Mouse (Mus musculus) retina, adult 2 months (tissue): Measurements from ENCODE around the gene Lrig2.

ENCODE experiments used
- DNase-seq: peaks from one replicate; pipeline ENCODE4 v3.0.0-alpha.2; 2012; ENCODE audit warnings: low read depth, low spot score

Lrig2 gene

GRCm38 (mm10) chr3:104511538-104512423, at the start of gene Lrig2:
Gene Lrig2 (minus strand): TSS chr3:104511918.
- peak; percentile 95 for DNase-seq

GRCm38 (mm10) chr3:104556624-104557023, 44.9 kb upstream of the Lrig2 start:
- DNase-seq = no peak

DNA sequence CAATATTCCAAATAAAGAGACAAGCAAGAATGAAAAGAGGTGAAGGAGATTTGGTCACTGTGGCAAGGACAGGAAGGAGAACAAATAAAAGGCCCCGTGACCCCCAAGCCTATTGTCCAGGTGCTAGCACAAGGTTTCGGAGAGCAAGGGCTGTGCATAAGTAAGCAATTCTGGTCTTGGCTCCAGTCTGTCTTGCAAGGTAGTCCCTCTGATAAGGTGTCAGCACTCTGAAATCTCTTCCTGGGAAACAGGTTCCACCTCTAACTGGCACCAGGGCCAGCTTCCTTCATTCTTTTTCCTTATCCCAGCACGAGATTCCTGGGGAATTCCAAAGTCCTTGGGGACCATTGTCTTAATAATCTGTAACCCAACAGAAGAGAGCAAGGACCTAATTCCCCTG, 38.9 kb upstream of the Lrig2 start:
- DNase-seq = no peak

DNA sequence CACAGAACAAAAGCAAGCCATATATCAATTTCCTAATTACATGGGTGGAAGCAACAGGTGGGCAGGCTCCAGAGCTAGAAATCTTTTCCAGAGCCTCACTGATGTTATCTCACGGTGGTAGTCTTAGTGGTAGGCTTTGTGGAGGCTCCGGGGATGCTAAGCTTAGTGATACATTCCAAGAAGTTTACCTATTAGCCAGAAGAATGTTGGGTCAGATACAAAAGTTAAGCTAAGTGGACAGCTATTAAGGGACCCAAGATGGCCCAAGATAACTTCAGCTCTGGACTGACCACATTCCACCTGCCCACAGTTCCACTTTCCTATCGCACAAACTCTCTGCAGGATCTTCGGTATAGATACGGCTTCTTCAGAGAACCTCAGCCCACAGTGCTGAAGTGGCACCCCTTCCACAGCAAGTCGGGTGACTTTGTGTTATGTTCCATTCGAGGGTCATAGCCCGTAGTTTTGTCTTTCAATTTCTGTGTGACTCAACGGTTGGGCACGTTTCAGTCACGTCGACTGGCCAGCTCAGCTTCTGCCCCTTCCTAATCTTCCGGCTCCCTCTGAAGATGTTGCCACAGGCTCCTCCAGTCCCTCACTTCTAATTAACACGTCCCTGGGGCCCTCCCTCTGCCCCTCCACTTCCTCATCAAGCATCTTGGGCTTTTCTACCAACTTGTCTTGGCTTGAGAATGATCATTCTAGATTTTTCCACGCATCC, 36.8 kb upstream of the Lrig2 start:
- DNase-seq = no peak

- DNase-seq = no peak
Observed at GRCm38 (mm10) chr3:104543825-104544224, 32.1 kb upstream of the Lrig2 start.

- DNase-seq = no peak
Observed at GRCm38 (mm10) chr3:104542065-104542429, 30.3 kb upstream of the Lrig2 start.

GRCm38 (mm10) chr3:104541139-104542064, 29.7 kb upstream of the Lrig2 start:
- peak; percentile 59 for DNase-seq

GRCm38 (mm10) chr3:104540480-104541138, 28.9 kb upstream of the Lrig2 start:
- no peak for DNase-seq

- no peak for DNase-seq
Observed at GRCm38 (mm10) chr3:104533223-104533622, 21.5 kb upstream of the Lrig2 start.

- no peak for DNase-seq
Observed at GRCm38 (mm10) chr3:104526115-104526882, 14.6 kb upstream of the Lrig2 start.

DNA sequence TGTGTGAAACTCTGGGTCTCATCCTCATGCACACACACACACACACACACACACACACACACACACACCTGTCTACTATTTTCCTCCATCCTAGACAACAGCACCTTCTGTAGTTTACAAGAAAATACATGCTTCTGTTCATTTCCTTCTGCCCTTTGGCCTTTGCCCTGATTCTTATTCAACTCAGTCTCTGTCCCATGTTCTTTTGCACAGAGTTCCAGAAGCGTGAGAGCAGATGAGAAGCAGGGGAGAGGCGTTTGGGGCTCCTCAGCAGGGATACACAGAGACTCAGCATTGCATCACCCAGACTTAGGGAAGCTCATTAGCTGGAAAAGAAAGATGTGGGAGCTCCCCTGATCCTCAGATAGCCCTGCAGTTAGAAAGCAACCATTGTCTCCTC, 13.8 kb upstream of the Lrig2 start:
- DNase-seq = no peak

DNA sequence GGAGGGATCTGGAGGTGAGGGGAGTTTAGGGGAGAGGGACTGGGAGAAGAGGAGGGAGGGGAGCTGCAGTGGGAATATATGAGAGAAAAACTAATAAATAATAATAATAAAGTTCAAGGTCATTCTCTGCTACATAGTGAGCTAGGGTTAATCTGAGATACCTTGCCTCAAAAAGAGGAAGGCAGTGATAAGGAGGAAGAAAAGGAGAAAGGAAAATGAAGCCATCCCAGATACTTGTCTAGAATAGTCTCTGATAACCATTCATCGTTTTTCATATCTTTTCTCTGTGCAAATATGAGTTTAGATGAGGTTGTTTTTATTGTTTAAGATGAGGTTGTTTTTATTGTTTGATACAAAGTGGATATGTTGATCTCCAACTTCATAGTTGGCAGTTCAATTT, 13.3 kb upstream of the Lrig2 start:
- DNase-seq = no peak

DNA sequence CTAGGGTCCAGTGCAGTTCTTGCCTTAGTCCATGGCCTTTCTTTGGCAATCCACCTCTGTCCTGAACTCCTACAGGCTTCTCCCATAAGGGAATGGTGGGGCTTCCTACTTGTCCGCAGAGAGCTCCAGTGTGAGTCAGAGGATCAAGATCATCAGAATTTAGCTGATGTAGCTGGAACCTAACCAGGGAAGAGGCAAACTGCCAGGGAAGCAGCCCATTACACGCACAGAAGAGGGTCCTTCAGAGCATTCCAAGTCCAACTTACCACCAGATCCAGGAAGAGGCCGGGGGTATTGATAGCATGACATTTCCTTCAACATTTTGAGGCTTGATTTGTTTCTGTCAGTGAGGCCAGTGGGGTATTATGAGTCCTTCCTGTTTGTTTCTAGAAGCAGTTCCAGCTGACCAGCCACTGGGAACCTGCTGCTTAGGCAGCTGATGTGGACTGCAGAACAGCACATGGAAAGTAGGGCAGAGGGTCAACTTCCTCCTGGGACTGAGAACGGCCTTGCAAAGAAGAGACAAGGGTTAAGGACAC, 11.7 kb upstream of the Lrig2 start:
- no peak for DNase-seq

- no peak for DNase-seq
Observed at GRCm38 (mm10) chr3:104521341-104521924, 9.7 kb upstream of the Lrig2 start.

DNA sequence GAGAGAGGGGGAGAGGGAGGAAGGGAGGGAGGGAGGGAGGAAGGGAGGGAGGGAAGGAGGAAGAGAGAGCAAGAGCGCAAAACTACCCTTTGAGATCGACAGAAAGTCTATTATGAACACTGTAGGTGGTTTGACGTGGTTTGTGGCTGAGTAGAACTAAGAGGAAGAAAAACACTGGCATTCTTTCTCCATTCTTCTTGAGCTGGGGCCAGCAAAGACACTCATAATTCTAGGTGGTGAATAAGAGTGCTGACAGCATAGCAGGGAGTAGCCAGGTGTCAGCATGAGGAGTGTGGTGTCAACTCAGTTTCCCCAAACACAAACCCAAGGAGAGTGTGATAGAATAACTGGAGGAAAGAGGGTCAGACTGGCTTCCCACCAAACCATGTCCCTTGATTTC, 8.8 kb upstream of the Lrig2 start:
- no peak for DNase-seq

DNA sequence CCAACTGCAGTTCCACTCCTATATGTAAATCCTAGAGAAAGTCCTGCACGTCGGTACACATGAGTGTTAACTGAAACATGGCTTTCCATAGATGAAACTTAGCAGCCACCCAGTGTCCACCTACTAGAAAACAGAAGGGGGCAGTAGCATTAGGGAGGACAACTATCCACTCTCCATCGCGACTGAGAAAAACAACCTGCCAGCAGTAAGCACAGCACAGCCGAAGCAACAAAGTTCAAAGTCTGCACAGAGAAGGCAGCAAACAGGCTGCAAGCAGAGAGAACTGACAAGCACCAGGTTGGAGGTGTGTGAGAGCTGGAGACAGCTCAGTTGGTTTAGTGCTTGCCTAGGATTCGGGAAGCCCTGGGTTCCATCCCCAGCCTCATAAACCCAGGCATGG, 7.2 kb upstream of the Lrig2 start:
- no peak for DNase-seq

- DNase-seq = no peak
Observed at GRCm38 (mm10) chr3:104518411-104518810, 6.7 kb upstream of the Lrig2 start.

GRCm38 (mm10) chr3:104517161-104517560, 5.4 kb upstream of the Lrig2 start:
- DNase-seq = no peak

DNA sequence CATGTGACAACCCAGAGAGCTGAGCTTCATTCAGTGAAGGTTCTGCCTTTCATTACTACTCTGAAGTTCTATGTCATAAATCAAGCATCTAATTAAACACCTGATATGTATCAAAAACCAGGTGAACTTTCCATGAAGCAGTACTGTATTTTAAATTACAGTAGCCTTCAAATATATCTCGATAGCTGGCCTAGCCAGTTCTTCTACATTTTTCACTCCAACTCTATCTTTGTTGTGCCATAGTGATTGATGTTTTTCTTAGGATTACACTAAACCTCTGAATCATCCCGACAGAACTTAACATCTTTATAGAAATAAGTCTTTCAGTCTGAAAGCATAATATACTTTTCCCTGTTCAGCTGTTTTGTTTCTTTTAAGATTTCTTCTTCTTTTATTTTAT, 2.8 kb upstream of the Lrig2 start:
- no peak for DNase-seq

- DNase-seq = no peak
Observed at GRCm38 (mm10) chr3:104512424-104512748, 668 bp upstream of the Lrig2 start.
